Comparison of ENCODE assay signal across 28 mouse cellular contexts in the genomic region with DNA sequence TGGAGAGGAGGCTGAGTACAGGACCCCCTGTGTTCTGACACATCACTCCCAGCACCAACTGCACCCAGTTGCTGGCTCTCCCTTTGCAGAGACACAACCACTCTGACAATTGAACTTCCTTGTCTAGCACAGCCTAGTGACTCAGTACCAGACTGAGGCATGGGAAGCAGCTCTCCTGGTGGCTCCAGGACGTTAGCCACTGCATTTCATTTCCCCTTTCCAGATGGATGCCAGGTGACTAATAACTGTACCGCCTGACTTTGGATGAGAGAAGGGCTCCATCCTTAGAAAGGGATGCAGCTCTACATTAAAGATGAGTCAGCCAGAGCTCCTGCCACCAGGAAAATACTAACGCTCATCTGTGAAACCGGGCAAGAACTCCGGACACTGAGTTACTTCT. TPM values are rescaled to one million over a fixed set of nuclear protein-coding genes. Genes with fewer than 3 reads are reported as not detected.
DNase-seq lines count a peak whose midpoint lies in the region; ATAC-seq lines count a peak whose summit lies in the region.
"Had no signal": no experiment of that assay in that cellular context is flagged by ENCODE, and none has a peak within 500 bp of the region (broad histone marks: within the 10 kb centered on the region; RNA-seq: fewer than 3 reads in every experiment).

No protein-coding gene starts in this region.

- DNase-seq in 3134 (ENCODE audit: extremely low read depth, insufficient read length, low spot score) = peak; percentile 63
- DNase-seq in Muller cell, postnatal 12 days (ENCODE audit: inconsistent ontology term) = peak; percentile 36
- no peak for DNase-seq in cerebellum, adult 9-10 months
- DNase-seq in thymus, adult 18-20 months = no peak
- DNase-seq: adrenal gland, postnatal 10 days; adrenal gland, postnatal 36 days; cerebellum, adult 18-20 months; cerebellum, adult 9-11 months; cerebellum, postnatal 25 days; embryo, embryonic 11 days; gastrocnemius, postnatal 25 days; heart, adult 2 months; heart, postnatal 14 days; heart, postnatal 4 days; kidney, adult 11 months had no signal

- 0 out of 2 replicates have a peak, but pooled peaks have one; percentile 40 for ATAC-seq in common myeloid progenitor, adult 5-6 weeks (replicated peaks; ENCODE audit: low read depth, poor library complexity, severe bottlenecking)
- ATAC-seq in hindbrain, embryonic 13.5 days (ENCODE audit: low FRiP score) = no peak
- ATAC-seq: activated CD4-positive, CD25-positive, alpha-beta regulatory T cell, adult 4 months; CD4-positive, CD25-positive, alpha-beta regulatory T cell, adult 4 months; forebrain, embryonic 15.5 days; intestine, embryonic 15.5 days had no signal

- H3K9me3 ChIP-seq in hindbrain, embryonic 13.5 days = no peaks in the 10 kb centered on the region
- H3K9me3 ChIP-seq: embryonic facial prominence, embryonic 10.5 days; embryonic facial prominence, embryonic 13.5 days; forebrain, embryonic 12.5 days; forebrain, embryonic 15.5 days; heart, embryonic 10.5 days; heart, embryonic 13.5 days; hindbrain, embryonic 15.5 days; intestine, embryonic 15.5 days had no signal

- 87% methylated on average over 5 of the region's 5 CpGs for WGBS in hindbrain, embryonic 13.5 days

- H3K4me3 ChIP-seq in hindbrain, embryonic 13.5 days = no peak overlapping the region
- H3K4me3 ChIP-seq: embryonic facial prominence, embryonic 10.5 days; embryonic facial prominence, embryonic 13.5 days; erythroblast, embryonic 14.5 days; forebrain, embryonic 12.5 days; forebrain, embryonic 15.5 days; heart, adult 2 months; heart, embryonic 10.5 days; heart, embryonic 13.5 days; hindbrain, embryonic 15.5 days; intestine, embryonic 15.5 days had no signal

- H3K27ac ChIP-seq in hindbrain, embryonic 13.5 days = no peak overlapping the region
- H3K27ac ChIP-seq: embryonic facial prominence, embryonic 10.5 days; embryonic facial prominence, embryonic 13.5 days; forebrain, embryonic 12.5 days; forebrain, embryonic 15.5 days; heart, adult 2 months; heart, embryonic 10.5 days; heart, embryonic 13.5 days; hindbrain, embryonic 15.5 days; intestine, embryonic 15.5 days had no signal

- H3K4me2 ChIP-seq in hindbrain, embryonic 13.5 days = no peak overlapping the region
- H3K4me2 ChIP-seq: embryonic facial prominence, embryonic 13.5 days; forebrain, embryonic 12.5 days; forebrain, embryonic 15.5 days; heart, embryonic 13.5 days; hindbrain, embryonic 15.5 days; intestine, embryonic 15.5 days had no signal

- no peak overlapping the region for H3K9ac ChIP-seq in hindbrain, embryonic 13.5 days
- H3K9ac ChIP-seq: embryonic facial prominence, embryonic 13.5 days; forebrain, embryonic 12.5 days; forebrain, embryonic 15.5 days; heart, embryonic 13.5 days; hindbrain, embryonic 15.5 days; intestine, embryonic 15.5 days had no signal

- H3K36me3 ChIP-seq in hindbrain, embryonic 13.5 days = no peaks in the 10 kb centered on the region
- H3K36me3 ChIP-seq: embryonic facial prominence, embryonic 10.5 days; embryonic facial prominence, embryonic 13.5 days; forebrain, embryonic 12.5 days; forebrain, embryonic 15.5 days; heart, embryonic 10.5 days; heart, embryonic 13.5 days; hindbrain, embryonic 15.5 days; intestine, embryonic 15.5 days had no signal

- H3K27me3 ChIP-seq in hindbrain, embryonic 13.5 days = no peaks in the 10 kb centered on the region
- H3K27me3 ChIP-seq: embryonic facial prominence, embryonic 13.5 days; forebrain, embryonic 12.5 days; forebrain, embryonic 15.5 days; heart, embryonic 13.5 days; hindbrain, embryonic 15.5 days; intestine, embryonic 15.5 days had no signal

- no peaks in the 10 kb centered on the region for H3K4me1 ChIP-seq in hindbrain, embryonic 13.5 days (replicated peaks)
- H3K4me1 ChIP-seq: forebrain, embryonic 12.5 days; heart, embryonic 10.5 days; hindbrain, embryonic 15.5 days; intestine, embryonic 15.5 days had no signal

RNA-seq across cellular contexts. Expression of gene Tram2, which starts 7.3 kb away (rescaled TPM):
- total RNA-seq in common myeloid progenitor, adult 5-6 weeks (2017) = 2.3 and 4.5 TPM in 2 replicates
- polyA plus RNA-seq in hindbrain, embryonic 13.5 days (2015; fragmentation: Nextera tagmentation; extraction: Ambion mirVana) = 2.4 and 3.0 TPM in 2 replicates
- polyA plus RNA-seq: erythroblast, embryonic 14.5 days had no signal

Comparison
In these comparisons a context has a peak if more than half of its experiments do, and no peak if none do; other contexts are left out.
1. DNase-seq: peak in 3134 (single experiment) and Muller cell, postnatal 12 days (single experiment); none in cerebellum, adult 9-10 months (single experiment) and thymus, adult 18-20 months (0 of 2).